In genomic region chr17:73599923-73600322, GRCm38 (mm10) we compare ENCODE assay signal across 38 mouse cellular contexts.
A peak's percentile ranks its signal among the peaks of the same experiment; 100 is the strongest.
DNase-seq lines count a peak whose midpoint lies in the region; ATAC-seq and TF ChIP-seq lines count a peak whose summit lies in the region.
"Had no signal": no experiment of that assay in that cellular context is flagged by ENCODE, and none has a peak within 500 bp of the region (broad histone marks: within the 10 kb centered on the region; RNA-seq: fewer than 3 reads in every experiment).

No protein-coding gene starts in this region.

- ATAC-seq in hindbrain, embryonic 16.5 days, result peak; percentile 84
- ATAC-seq in hindbrain, embryonic 11.5 days (ENCODE audit: low FRiP score), result no peak
- no peak for ATAC-seq in midbrain, postnatal 0 days (ENCODE audit: low FRiP score)
- ATAC-seq in midbrain, embryonic 11.5 days (ENCODE audit: low FRiP score), result no peak
- ATAC-seq: activated CD4-positive, CD25-positive, alpha-beta regulatory T cell, adult 4 months; forebrain, embryonic 16.5 days; inflammation-experienced regulatory T-cells, adult 6 months; lung, postnatal 0 days; midbrain, embryonic 15.5 days had no signal

- no peaks in the 10 kb centered on the region for H3K36me3 ChIP-seq in hindbrain, embryonic 16.5 days (ENCODE audit: control insufficient read depth, insufficient read depth, low read length)
- no peaks in the 10 kb centered on the region for H3K36me3 ChIP-seq in hindbrain, embryonic 11.5 days (ENCODE audit: control insufficient read depth, insufficient read depth, low read length)
- no peaks in the 10 kb centered on the region for H3K36me3 ChIP-seq in midbrain, postnatal 0 days (ENCODE audit: insufficient read depth, low read length)
- no peaks in the 10 kb centered on the region for H3K36me3 ChIP-seq in midbrain, embryonic 11.5 days (ENCODE audit: control insufficient read depth, insufficient read depth, low read length)
- H3K36me3 ChIP-seq: embryonic facial prominence, embryonic 13.5 days; limb, embryonic 10.5 days; limb, embryonic 15.5 days; liver, embryonic 13.5 days; midbrain, embryonic 15.5 days had no signal

- no peaks in the 10 kb centered on the region for H3K27me3 ChIP-seq in cerebellum, adult 2 months (ENCODE audit: control insufficient read depth, insufficient read depth, low read length)
- H3K27me3 ChIP-seq in hindbrain, embryonic 16.5 days (replicated peaks; ENCODE audit: control insufficient read depth, insufficient read depth, low read length), result no peaks in the 10 kb centered on the region
- H3K27me3 ChIP-seq in hindbrain, embryonic 11.5 days (ENCODE audit: control insufficient read depth, insufficient read depth, low read length), result no peaks in the 10 kb centered on the region
- no peaks in the 10 kb centered on the region for H3K27me3 ChIP-seq in midbrain, postnatal 0 days (ENCODE audit: insufficient read depth, low read length)
- no peaks in the 10 kb centered on the region for H3K27me3 ChIP-seq in midbrain, embryonic 11.5 days (ENCODE audit: control insufficient read depth, insufficient read depth, low read length)
- H3K27me3 ChIP-seq: CH12.LX; embryonic facial prominence, embryonic 13.5 days; limb, embryonic 15.5 days; liver, embryonic 13.5 days; megakaryocyte, embryonic 14.5 days; midbrain, embryonic 15.5 days had no signal

- DNase-seq in cerebellum, postnatal 10 days, result peak; percentile 54 to 63
- DNase-seq in cerebellum, adult 2 months, result no peak
- DNase-seq in hindbrain, embryonic 11.5 days (ENCODE audit: low spot score), result no peak
- peak; percentile 74 for DNase-seq in midbrain, postnatal 0 days (ENCODE audit: low spot score)
- DNase-seq in midbrain, embryonic 11.5 days (ENCODE audit: low spot score, missing footprints), result no peak
- no peak for DNase-seq in urinary bladder, postnatal 36 days (ENCODE audit: low spot score in 2 of 2)
- DNase-seq: adrenal gland, adult 2 months; adrenal gland, postnatal 36 days; cerebellum, adult 8-10 months; embryo, embryonic 11 days; gastrocnemius, adult 2 months; gastrocnemius, postnatal 36 days; heart, adult 18-20 months; heart, postnatal 36 days; kidney, adult 8-10 months; kidney, postnatal 4 days; liver, embryonic 13.5 days; lung, adult 18-20 months; lung, postnatal 4 days; right cerebral cortex, postnatal 4 days; thymus, adult 18-20 months; thymus, postnatal 4 days had no signal

- no peak for TF ChIP-seq CTCF in cerebellum, adult 2 months (IDR thresholded peaks at IDR 0.05; ENCODE audit: borderline replicate concordance, insufficient read depth, low read depth, low read length)
- TF ChIP-seq CTCF in midbrain, postnatal 0 days (IDR thresholded peaks at IDR 0.05), result no peak

- WGBS in cerebellum, adult 2 months, result 22% methylated on average over 6 of the region's 6 CpGs
- 44% methylated on average over 6 of the region's 6 CpGs for WGBS in hindbrain, embryonic 16.5 days
- 77% methylated on average over 6 of the region's 6 CpGs for WGBS in hindbrain, embryonic 11.5 days
- 55% methylated on average over 6 of the region's 6 CpGs for WGBS in midbrain, postnatal 0 days
- WGBS in midbrain, embryonic 11.5 days, result 86% methylated on average over 6 of the region's 6 CpGs

- H3K4me2 ChIP-seq in hindbrain, embryonic 16.5 days (ENCODE audit: low read length), result no peak overlapping the region
- H3K4me2 ChIP-seq in hindbrain, embryonic 11.5 days (replicated peaks; ENCODE audit: low read depth, low read length), result no peak overlapping the region
- no peak overlapping the region for H3K4me2 ChIP-seq in midbrain, postnatal 0 days (ENCODE audit: low read depth, low read length, poor library complexity, severe bottlenecking)
- no peak overlapping the region for H3K4me2 ChIP-seq in midbrain, embryonic 11.5 days
- H3K4me2 ChIP-seq: embryonic facial prominence, embryonic 13.5 days; heart, embryonic 11.5 days; limb, embryonic 15.5 days; liver, embryonic 13.5 days; midbrain, embryonic 15.5 days had no signal

- H3K9me3 ChIP-seq in hindbrain, embryonic 16.5 days (ENCODE audit: control insufficient read depth, low read length), result no peaks in the 10 kb centered on the region
- H3K9me3 ChIP-seq in hindbrain, embryonic 11.5 days (ENCODE audit: control insufficient read depth, low read length), result no peaks in the 10 kb centered on the region
- H3K9me3 ChIP-seq in midbrain, postnatal 0 days (ENCODE audit: low read length), result no peaks in the 10 kb centered on the region
- no peaks in the 10 kb centered on the region for H3K9me3 ChIP-seq in midbrain, embryonic 11.5 days (ENCODE audit: control insufficient read depth, low read length)
- H3K9me3 ChIP-seq: embryonic facial prominence, embryonic 13.5 days; limb, embryonic 10.5 days; limb, embryonic 15.5 days; liver, embryonic 13.5 days; megakaryocyte, embryonic 14.5 days; midbrain, embryonic 15.5 days had no signal

- no peak for TF ChIP-seq POLR2A in cerebellum, adult 2 months (IDR thresholded peaks at IDR 0.05; ENCODE audit: borderline replicate concordance, insufficient read depth, low read length)

- no peaks in the 10 kb centered on the region for H3K4me1 ChIP-seq in cerebellum, adult 2 months (ENCODE audit: control insufficient read depth, insufficient read depth, low read length)
- no peaks in the 10 kb centered on the region for H3K4me1 ChIP-seq in hindbrain, embryonic 16.5 days (ENCODE audit: control insufficient read depth, insufficient read depth, low read depth, low read length)
- no peaks in the 10 kb centered on the region for H3K4me1 ChIP-seq in hindbrain, embryonic 11.5 days (replicated peaks; ENCODE audit: control insufficient read depth, insufficient read depth, low read length)
- no peaks in the 10 kb centered on the region for H3K4me1 ChIP-seq in midbrain, postnatal 0 days (ENCODE audit: insufficient read depth, low read length)
- no peaks in the 10 kb centered on the region for H3K4me1 ChIP-seq in midbrain, embryonic 11.5 days (ENCODE audit: control insufficient read depth, insufficient read depth, low read length)
- H3K4me1 ChIP-seq: embryonic facial prominence, embryonic 13.5 days; limb, embryonic 10.5 days; limb, embryonic 15.5 days; liver, embryonic 13.5 days; megakaryocyte, embryonic 14.5 days; midbrain, embryonic 15.5 days had no signal

- no peak overlapping the region for H3K4me3 ChIP-seq in cerebellum, adult 2 months (replicated peaks; ENCODE audit: insufficient read depth, low read depth, low read length)
- no peak overlapping the region for H3K4me3 ChIP-seq in hindbrain, embryonic 16.5 days (ENCODE audit: low read length)
- H3K4me3 ChIP-seq in hindbrain, embryonic 11.5 days (ENCODE audit: low read depth, low read length), result no peak overlapping the region
- no peak overlapping the region for H3K4me3 ChIP-seq in midbrain, postnatal 0 days (ENCODE audit: low read depth, low read length)
- H3K4me3 ChIP-seq in midbrain, embryonic 11.5 days (ENCODE audit: low read depth, low read length), result no peak overlapping the region
- H3K4me3 ChIP-seq: embryonic facial prominence, embryonic 13.5 days; erythroblast, embryonic 14.5 days; gastrocnemius, adult 2 months; limb, embryonic 10.5 days; limb, embryonic 15.5 days; liver, embryonic 13.5 days; megakaryocyte, embryonic 14.5 days; midbrain, embryonic 15.5 days; myocyte had no signal

- H3K9ac ChIP-seq in hindbrain, embryonic 16.5 days (ENCODE audit: low read depth, low read length), result no peak overlapping the region
- H3K9ac ChIP-seq in hindbrain, embryonic 11.5 days (ENCODE audit: low read depth, low read length), result no peak overlapping the region
- H3K9ac ChIP-seq in midbrain, postnatal 0 days (replicated peaks; ENCODE audit: low read length, poor library complexity, severe bottlenecking), result no peak overlapping the region
- H3K9ac ChIP-seq in midbrain, embryonic 11.5 days (ENCODE audit: low read length), result no peak overlapping the region
- H3K9ac ChIP-seq: embryonic facial prominence, embryonic 13.5 days; limb, embryonic 15.5 days; liver, embryonic 13.5 days; midbrain, embryonic 15.5 days had no signal

- H3K27ac ChIP-seq in cerebellum, adult 2 months (ENCODE audit: insufficient read depth, low read length), result no peak overlapping the region
- no peak overlapping the region for H3K27ac ChIP-seq in hindbrain, embryonic 16.5 days (ENCODE audit: low read depth, low read length)
- H3K27ac ChIP-seq in hindbrain, embryonic 11.5 days (ENCODE audit: low read depth, low read length), result no peak overlapping the region
- no peak overlapping the region for H3K27ac ChIP-seq in midbrain, postnatal 0 days (ENCODE audit: low read depth, low read length)
- no peak overlapping the region for H3K27ac ChIP-seq in midbrain, embryonic 11.5 days (ENCODE audit: low read depth, low read length)
- H3K27ac ChIP-seq: embryonic facial prominence, embryonic 13.5 days; gastrocnemius, adult 2 months; kidney, postnatal 0 days; limb, embryonic 10.5 days; limb, embryonic 15.5 days; liver, embryonic 13.5 days; midbrain, embryonic 15.5 days; stomach, postnatal 0 days had no signal

Comparison
In these comparisons a context has a peak if more than half of its experiments do, and no peak if none do; other contexts are left out.
1. DNase-seq: peak in cerebellum, postnatal 10 days (2 of 2) and midbrain, postnatal 0 days (single experiment); none in cerebellum, adult 2 months (0 of 2), hindbrain, embryonic 11.5 days (single experiment), midbrain, embryonic 11.5 days (single experiment) and urinary bladder, postnatal 36 days (0 of 2).